In the genomic region with DNA sequence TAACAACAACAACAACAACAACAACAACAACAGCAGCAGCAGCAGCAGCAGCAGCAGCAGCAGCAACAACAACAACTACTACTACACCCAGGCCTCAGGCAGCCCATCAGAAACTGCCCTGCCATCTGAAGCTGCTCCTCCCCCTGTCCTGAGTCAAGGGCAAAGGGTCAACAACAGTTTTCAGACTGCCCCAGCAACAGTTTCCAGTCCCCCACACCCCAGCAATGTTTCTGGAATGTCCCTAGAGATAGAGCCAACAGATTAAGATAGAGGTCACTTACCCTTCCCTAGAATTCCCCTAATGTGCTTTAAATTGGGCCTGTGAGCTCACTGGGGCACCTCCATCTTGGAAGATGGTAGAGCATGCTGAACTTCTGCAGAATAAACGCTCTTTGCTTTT, we compare ENCODE assay signal across 12 mouse cellular contexts.
"Had no signal": no experiment of that assay in that cellular context is flagged by ENCODE, and none has a peak within 500 bp of the region (broad histone marks: within the 10 kb centered on the region; RNA-seq: fewer than 3 reads in every experiment).

No protein-coding gene starts in this region.

- H3K4me2 ChIP-seq: limb, embryonic 13.5 days; neural tube, embryonic 15.5 days had no signal

- H3K27ac ChIP-seq: limb, embryonic 13.5 days; liver, embryonic 14.5 days; neural tube, embryonic 15.5 days; stomach, postnatal 0 days had no signal

- H3K4me1 ChIP-seq: limb, embryonic 13.5 days had no signal

- DNase-seq: kidney, postnatal 10 days; kidney, postnatal 4 days; left cerebral cortex, postnatal 4 days; lung, adult 18-20 months; midbrain, embryonic 14.5 days; right cerebral cortex, adult 18-20 months; thymus, postnatal 14 days had no signal

- H3K9me3 ChIP-seq: limb, embryonic 13.5 days; neural tube, embryonic 15.5 days had no signal

- H3K36me3 ChIP-seq: limb, embryonic 13.5 days; neural tube, embryonic 15.5 days had no signal

- H3K27me3 ChIP-seq: limb, embryonic 13.5 days; neural tube, embryonic 15.5 days had no signal

- H3K4me3 ChIP-seq: limb, embryonic 13.5 days; myocyte; neural tube, embryonic 15.5 days had no signal

- H3K9ac ChIP-seq: limb, embryonic 13.5 days; liver, embryonic 14.5 days; neural tube, embryonic 15.5 days had no signal
